Mouse (Mus musculus): Measurements from ENCODE around the gene Zfp52. TPM values are rescaled to one million over a fixed set of nuclear protein-coding genes. Genes with fewer than 3 reads are reported as not detected.

Zfp52 gene
- 11.4 TPM for polyA plus RNA-seq (2017; shearing (Covaris generic))

DNA sequence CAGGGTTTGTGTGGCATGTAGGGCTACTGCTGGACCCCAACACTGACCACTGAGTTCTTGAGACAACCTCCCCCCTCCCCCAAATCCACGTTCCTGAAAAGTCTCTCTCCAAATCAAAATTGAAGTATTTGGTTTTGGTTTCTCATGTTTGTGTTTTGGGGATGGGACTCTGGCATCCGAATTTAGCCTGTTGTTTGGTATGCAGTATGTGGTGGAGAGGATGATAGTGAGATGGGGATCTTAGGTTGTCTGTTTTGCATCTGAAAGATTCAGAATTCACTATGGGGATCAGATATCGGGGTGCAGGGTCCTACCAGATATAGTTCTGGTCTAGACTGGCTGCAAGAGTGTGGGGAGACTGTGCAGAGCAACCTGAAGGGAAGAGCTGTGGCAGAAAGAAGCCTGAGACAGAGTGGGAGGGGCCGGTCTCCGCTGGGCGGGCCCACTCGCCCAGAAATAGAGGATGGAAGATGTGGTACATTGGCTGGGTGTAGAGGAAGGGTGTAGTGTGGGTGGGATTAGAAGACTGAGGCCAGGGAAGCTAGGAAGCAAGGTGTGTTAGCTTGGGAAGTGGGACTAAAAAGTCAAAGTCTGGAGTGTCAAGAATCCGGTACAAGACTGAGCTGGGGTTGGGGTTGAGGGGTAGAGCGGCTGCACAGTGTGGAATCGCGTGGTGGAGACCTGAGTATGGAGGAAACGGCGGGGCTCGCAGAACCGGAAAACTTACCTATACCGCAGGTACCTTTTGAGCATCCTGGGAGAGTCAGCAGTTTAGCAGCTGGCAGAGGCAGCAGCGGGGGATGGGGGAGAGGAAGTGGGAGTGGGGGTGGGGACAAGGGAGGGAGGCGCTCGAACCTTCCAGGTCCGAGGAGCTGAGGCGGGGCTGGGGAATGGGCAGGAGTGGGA is at the start of gene Zfp52:
TSS of gene Zfp52 (plus strand) at position 444 of the 906 bp plus-strand sequence.

DNA sequence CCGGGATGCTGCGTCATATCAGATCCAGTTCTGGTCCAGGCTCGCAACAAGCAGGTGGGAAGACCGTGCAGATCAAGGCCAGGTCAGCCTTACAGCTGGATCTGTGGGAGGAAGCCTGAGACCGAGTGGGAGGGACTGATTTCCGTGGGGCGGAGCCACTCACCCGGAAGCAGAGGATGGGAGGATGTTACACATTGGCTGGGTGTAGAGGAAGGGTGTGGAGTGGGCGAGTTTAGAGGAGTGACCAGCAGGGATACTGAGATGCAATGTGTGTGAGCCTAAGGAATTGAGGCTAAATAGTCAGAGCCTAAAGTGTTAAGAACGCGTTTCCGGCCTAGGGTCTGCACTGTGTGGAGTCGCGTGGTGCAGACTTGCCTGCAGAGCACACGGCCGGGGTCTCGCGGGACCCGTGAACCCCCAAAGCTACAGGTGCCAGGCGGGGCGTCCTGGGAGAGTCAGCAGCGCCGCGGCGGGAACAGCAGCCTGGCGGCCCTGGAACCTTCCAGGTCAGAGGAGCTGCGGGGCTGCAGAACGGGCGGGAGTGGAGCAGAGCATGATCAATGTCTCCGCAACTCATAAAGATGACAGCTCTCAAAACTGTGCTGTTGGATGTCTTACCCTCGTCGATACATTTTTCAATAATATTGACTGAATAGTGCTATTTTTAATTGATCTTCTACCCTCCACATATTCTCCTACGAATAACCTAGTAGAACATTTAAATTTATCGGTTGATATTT is 46.4 kb upstream of the Zfp52 start, which contains the start of gene Zfp53:
TSS of gene Zfp53 (plus strand) at position 239 of the 740 bp plus-strand sequence.

GRCm38 (mm10) chr17:21566728-21567349 is 31.5 kb downstream of the Zfp52 start, which contains the start of gene Zfp948:
TSS of gene Zfp948 (plus strand) at chr17:21567008.

Other genes starting within 250 kb of the Zfp52 start
- not detected for gene Vmn1r237, start 223.7 kb upstream of the Zfp52 start, polyA plus RNA-seq (2017; shearing (Covaris generic))
- 10.1 TPM for gene Zfp677, start 151.8 kb upstream of the Zfp52 start, polyA plus RNA-seq (2017; shearing (Covaris generic))
- 4.7 TPM for gene Zfp54, start 112.3 kb upstream of the Zfp52 start, polyA plus RNA-seq (2017; shearing (Covaris generic))
- 49.0 TPM for gene Zfp51, start 85.2 kb upstream of the Zfp52 start, polyA plus RNA-seq (2017; shearing (Covaris generic))
- gene Zfp53, start 46.5 kb upstream of the Zfp52 start, polyA plus RNA-seq (2017; shearing (Covaris generic)): 66.9 TPM
- gene Zfp948, start 31.5 kb downstream of the Zfp52 start, polyA plus RNA-seq (2017; shearing (Covaris generic)): 1.1 TPM
- 5.3 TPM for gene Zfp983, start 115.1 kb downstream of the Zfp52 start, polyA plus RNA-seq (2017; shearing (Covaris generic))
- gene Gm10226, start 156.3 kb downstream of the Zfp52 start, polyA plus RNA-seq (2017; shearing (Covaris generic)): 11.0 TPM
- gene Zfp760, start 172.2 kb downstream of the Zfp52 start, polyA plus RNA-seq (2017; shearing (Covaris generic)): 1.1 TPM
- 0.74 TPM for gene Zfp229, start 195.3 kb downstream of the Zfp52 start, polyA plus RNA-seq (2017; shearing (Covaris generic))